Comparison of ENCODE assay signal across 8 mouse cellular contexts in genomic region chr2:167015382-167015718, GRCm38 (mm10). TPM values are rescaled to one million over a fixed set of nuclear protein-coding genes. Genes with fewer than 3 reads are reported as not detected.
A peak's percentile ranks its signal among the peaks of the same experiment; 100 is the strongest.
DNase-seq lines count a peak whose midpoint lies in the region; ATAC-seq and TF ChIP-seq lines count a peak whose summit lies in the region.

No protein-coding gene starts in this region.

- H3K9ac ChIP-seq in embryonic facial prominence, embryonic 13.5 days = peak overlapping the region; percentile 92
- peak overlapping the region; percentile 86 for H3K9ac ChIP-seq in intestine, embryonic 16.5 days (ENCODE audit: low read depth, low read length)
- peak overlapping the region; percentile 77 for H3K9ac ChIP-seq in neural tube, embryonic 15.5 days (replicated peaks)

- no peaks in the 10 kb centered on the region for H3K9me3 ChIP-seq in embryonic facial prominence, embryonic 13.5 days
- no peaks in the 10 kb centered on the region for H3K9me3 ChIP-seq in intestine, embryonic 16.5 days (ENCODE audit: control insufficient read depth, low read length)
- no peaks in the 10 kb centered on the region for H3K9me3 ChIP-seq in neural tube, embryonic 15.5 days (replicated peaks)

- WGBS in lung, adult 2 months = 0% methylated on average over 21 of the region's 21 CpGs
- under 1% methylated on average over 13 of the region's 21 CpGs for whole genome bisulfite sequencing in embryonic facial prominence, embryonic 13.5 days
- under 1% methylated on average over 21 of the region's 21 CpGs for WGBS in intestine, embryonic 16.5 days
- 0% methylated on average over 21 of the region's 21 CpGs for WGBS in neural tube, embryonic 15.5 days

- TF ChIP-seq POLR2A in lung, adult 2 months (IDR thresholded peaks at IDR 0.05; ENCODE audit: borderline replicate concordance, extremely low read depth, low read depth, low read length) = no peak

- no peak for DNase-seq in lung, adult 2 months
- no peak for DNase-seq in lung, postnatal 4 days
- DNase-seq in thymus, adult 18-20 months = no peak
- DNase-seq in right cerebral cortex, postnatal 36 days (ENCODE audit: low spot score in 2 of 2) = no peak
- DNase-seq in kidney, postnatal 25 days = no peak

- ATAC-seq in embryonic facial prominence, embryonic 13.5 days (ENCODE audit: insufficient number of reproducible peaks, insufficient read depth, low FRiP score, low TSS enrichment, low read depth) = peak; percentile 66; the same call in 1 of the 2 replicates
- ATAC-seq in intestine, embryonic 16.5 days = peak; percentile 73
- peak; percentile 77 for ATAC-seq in neural tube, embryonic 15.5 days (ENCODE audit: low FRiP score)

- H3K36me3 ChIP-seq in embryonic facial prominence, embryonic 13.5 days = peaks cover 24% of the 10 kb centered on the region
- peaks cover 6% of the 10 kb centered on the region for H3K36me3 ChIP-seq in intestine, embryonic 16.5 days (ENCODE audit: control insufficient read depth, insufficient read depth, low read length)
- peaks cover 27% of the 10 kb centered on the region for H3K36me3 ChIP-seq in neural tube, embryonic 15.5 days

- peak overlapping the region; percentile 98 for H3K4me2 ChIP-seq in embryonic facial prominence, embryonic 13.5 days
- H3K4me2 ChIP-seq in intestine, embryonic 16.5 days (ENCODE audit: low read depth, low read length) = peak overlapping the region; percentile 96
- H3K4me2 ChIP-seq in neural tube, embryonic 15.5 days = peak overlapping the region; percentile 97

- H3K27ac ChIP-seq in embryonic facial prominence, embryonic 13.5 days = peak overlapping the region; percentile 89
- H3K27ac ChIP-seq in intestine, embryonic 16.5 days (ENCODE audit: low read length) = no peak overlapping the region
- peak overlapping the region; percentile 81 for H3K27ac ChIP-seq in neural tube, embryonic 15.5 days (replicated peaks)

- H3K4me3 ChIP-seq in lung, adult 2 months (replicated peaks; ENCODE audit: extremely low read depth, low read depth, low read length) = peak overlapping the region; percentile 81
- peak overlapping the region; percentile 93 for H3K4me3 ChIP-seq in embryonic facial prominence, embryonic 13.5 days
- peak overlapping the region; percentile 93 for H3K4me3 ChIP-seq in intestine, embryonic 16.5 days (ENCODE audit: low read length)
- peak overlapping the region; percentile 95 for H3K4me3 ChIP-seq in neural tube, embryonic 15.5 days (replicated peaks)

- no peak for TF ChIP-seq CTCF in lung, adult 2 months (IDR thresholded peaks at IDR 0.05; ENCODE audit: insufficient read depth, low read length)

- H3K27me3 ChIP-seq in embryonic facial prominence, embryonic 13.5 days = no peaks in the 10 kb centered on the region
- no peaks in the 10 kb centered on the region for H3K27me3 ChIP-seq in intestine, embryonic 16.5 days (replicated peaks; ENCODE audit: control insufficient read depth, insufficient read depth, low read length)
- H3K27me3 ChIP-seq in neural tube, embryonic 15.5 days (replicated peaks) = no peaks in the 10 kb centered on the region

- H3K4me1 ChIP-seq in lung, adult 2 months (ENCODE audit: control insufficient read depth, insufficient read depth, low read length) = 0 out of 2 replicates have a peak, but pooled peaks cover 3% of the 10 kb centered on the region
- H3K4me1 ChIP-seq in embryonic facial prominence, embryonic 13.5 days = peaks cover 18% of the 10 kb centered on the region
- peaks cover 16% of the 10 kb centered on the region for H3K4me1 ChIP-seq in intestine, embryonic 16.5 days (ENCODE audit: control insufficient read depth, insufficient read depth, low read length)
- peaks cover 25% of the 10 kb centered on the region for H3K4me1 ChIP-seq in neural tube, embryonic 15.5 days

RNA-seq across cellular contexts. Expression of gene Ddx27, which starts 0.4 kb away (rescaled TPM):
- polyA plus RNA-seq in lung, adult 2 months (2012; rRNA removed) = 17.3 and 18.6 TPM in 2 replicates
- polyA plus RNA-seq in embryonic facial prominence, embryonic 13.5 days (2015; fragmentation: Nextera tagmentation; extraction: Ambion mirVana) = 52.5 and 54.2 TPM in 2 replicates
- 40.9 and 45.7 TPM in 2 replicates for polyA plus RNA-seq in intestine, embryonic 16.5 days (2015; fragmentation: Nextera tagmentation; extraction: Ambion mirVana)
- 32.5 and 42.8 TPM in 2 replicates for polyA plus RNA-seq in neural tube, embryonic 15.5 days (2015; fragmentation: Nextera tagmentation; extraction: Ambion mirVana)

RNA-seq across cellular contexts. Expression of gene Stau1, which starts 19.3 kb away (rescaled TPM):
- polyA plus RNA-seq in lung, adult 2 months (2012; rRNA removed) = 22.8 and 28.3 TPM in 2 replicates
- 104 and 105 TPM in 2 replicates for polyA plus RNA-seq in embryonic facial prominence, embryonic 13.5 days (2015; fragmentation: Nextera tagmentation; extraction: Ambion mirVana)
- polyA plus RNA-seq in intestine, embryonic 16.5 days (2015; fragmentation: Nextera tagmentation; extraction: Ambion mirVana) = 60.2 and 61.2 TPM in 2 replicates
- polyA plus RNA-seq in neural tube, embryonic 15.5 days (2015; fragmentation: Nextera tagmentation; extraction: Ambion mirVana) = 96.6 and 103 TPM in 2 replicates

RNA-seq across cellular contexts. Expression of gene Znfx1, which starts 47.5 kb away (rescaled TPM):
- 39.4 and 46.6 TPM in 2 replicates for polyA plus RNA-seq in lung, adult 2 months (2012; rRNA removed)
- 5.5 and 7.7 TPM in 2 replicates for polyA plus RNA-seq in embryonic facial prominence, embryonic 13.5 days (2015; fragmentation: Nextera tagmentation; extraction: Ambion mirVana)
- 6.5 and 9.8 TPM in 2 replicates for polyA plus RNA-seq in intestine, embryonic 16.5 days (2015; fragmentation: Nextera tagmentation; extraction: Ambion mirVana)
- 8.4 and 8.8 TPM in 2 replicates for polyA plus RNA-seq in neural tube, embryonic 15.5 days (2015; fragmentation: Nextera tagmentation; extraction: Ambion mirVana)
